Mouse (Mus musculus): ENCODE measurements at regions not wholly inside any gene's neighbourhood (a gene's known extent, or its start where the extent isn't known, plus 50 kb on each side); places are given as distances from the start of the nearest gene placed in this dataset.

DNA sequence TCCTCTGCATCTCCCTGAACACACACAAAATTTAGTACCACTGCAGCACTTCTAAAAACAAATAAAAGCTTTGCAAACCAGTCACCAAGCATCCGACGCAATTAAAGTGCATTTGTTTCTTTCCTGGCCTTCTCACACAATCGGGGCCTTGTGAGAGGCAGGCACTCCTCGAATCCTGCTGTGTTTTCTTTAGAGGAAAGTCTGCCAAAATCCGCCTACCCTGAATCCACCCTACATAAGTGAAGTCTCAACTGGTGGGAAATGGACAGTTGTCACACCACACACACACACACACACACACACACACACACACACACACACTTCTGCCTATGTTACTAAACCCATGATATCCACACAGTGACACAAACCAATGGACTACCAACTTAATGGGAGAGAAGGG is 737.6 kb upstream of the Sox9 start:
- H3K27me3 ChIP-seq (ENCODE audit: insufficient read depth, low read length) = no peaks in the 10 kb centered on the region
- WGBS (ENCODE audit: insufficient replicate concordance) = 73% methylated on average over 5 of the region's 5 CpGs
- H3K27ac ChIP-seq (ENCODE audit: low read depth) = no peak overlapping the region
- no peak for DNase-seq
- H3K36me3 ChIP-seq (replicated peaks; ENCODE audit: insufficient read depth, low read length) = no peaks in the 10 kb centered on the region
- H3K4me2 ChIP-seq (ENCODE audit: low read depth, low read length) = no peak overlapping the region
- H3K9me3 ChIP-seq (ENCODE audit: low read length) = no peaks in the 10 kb centered on the region
- no peak overlapping the region for H3K4me3 ChIP-seq (ENCODE audit: low read depth, low read length)
- TF ChIP-seq CTCF (IDR thresholded peaks at IDR 0.05; ENCODE audit: low read depth) (no peak), EP300 (IDR thresholded peaks at IDR 0.05; ENCODE audit: low read depth) (no peak)
- ATAC-seq = no peak
- no peaks in the 10 kb centered on the region for H3K4me1 ChIP-seq (ENCODE audit: insufficient read depth)
- no peak overlapping the region for H3K9ac ChIP-seq (replicated peaks)

DNA sequence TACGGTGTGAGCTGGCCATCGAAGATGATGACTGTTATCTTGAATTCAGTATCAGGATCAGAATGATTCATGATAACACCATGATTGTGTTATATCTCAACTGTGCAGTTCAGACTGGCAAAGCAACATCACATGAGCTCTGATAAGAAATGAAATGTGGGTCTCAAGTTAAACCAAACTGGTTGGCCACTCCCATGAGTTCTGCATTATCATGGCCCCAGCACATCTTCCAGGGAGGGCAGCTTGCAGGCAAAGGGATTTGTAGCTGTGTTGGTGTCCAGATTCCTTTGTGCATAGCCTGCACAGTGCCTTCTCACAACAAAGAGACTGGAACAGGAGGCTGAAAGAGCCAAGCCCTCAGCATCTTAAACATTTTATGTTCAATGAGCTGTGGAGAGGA is 736.7 kb upstream of the Sox9 start:
- H3K27me3 ChIP-seq (ENCODE audit: insufficient read depth, low read length) = no peaks in the 10 kb centered on the region
- no peaks in the 10 kb centered on the region for H3K4me1 ChIP-seq (ENCODE audit: insufficient read depth)
- no peak overlapping the region for H3K9ac ChIP-seq (replicated peaks)
- no peak for DNase-seq
- ATAC-seq = no peak
- H3K4me3 ChIP-seq (ENCODE audit: low read depth, low read length) = no peak overlapping the region
- no peaks in the 10 kb centered on the region for H3K36me3 ChIP-seq (replicated peaks; ENCODE audit: insufficient read depth, low read length)
- 65% methylated on average over 2 of the region's 2 CpGs for WGBS (ENCODE audit: insufficient replicate concordance)
- H3K27ac ChIP-seq (ENCODE audit: low read depth) = no peak overlapping the region
- no peak overlapping the region for H3K4me2 ChIP-seq (ENCODE audit: low read depth, low read length)
- TF ChIP-seq EP300 (IDR thresholded peaks at IDR 0.05; ENCODE audit: low read depth) (no peak), CTCF (IDR thresholded peaks at IDR 0.05; ENCODE audit: low read depth) (no peak)
- H3K9me3 ChIP-seq (ENCODE audit: low read length) = no peaks in the 10 kb centered on the region

DNA sequence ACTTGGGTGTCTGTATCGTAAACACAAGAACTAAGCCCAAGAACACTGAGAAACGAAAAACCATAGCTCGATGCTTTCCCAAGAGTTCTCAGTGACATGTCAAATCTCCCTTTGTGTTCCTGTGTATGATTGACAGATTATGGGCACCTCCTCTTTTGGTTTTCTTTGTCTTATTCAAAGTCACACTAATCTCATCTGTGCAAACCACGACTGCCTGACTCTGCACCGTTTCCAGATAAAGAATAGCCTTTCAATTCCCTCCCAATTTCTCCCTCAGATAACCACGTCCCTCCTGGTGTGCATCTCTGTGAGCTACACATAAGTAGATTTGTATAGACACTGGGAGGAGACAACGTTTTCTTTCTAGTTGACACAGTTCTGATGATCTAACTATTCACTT is 731.7 kb upstream of the Sox9 start:
- Histone ChIP-seq H3K9ac (replicated peaks) (no peak overlapping the region), H3K4me3 (ENCODE audit: low read depth, low read length) (no peak overlapping the region), H3K4me2 (ENCODE audit: low read depth, low read length) (no peak overlapping the region), H3K27me3 (ENCODE audit: insufficient read depth, low read length) (no peaks in the 10 kb centered on the region), H3K9me3 (ENCODE audit: low read length) (no peaks in the 10 kb centered on the region), H3K27ac (ENCODE audit: low read depth) (no peak overlapping the region), H3K36me3 (replicated peaks; ENCODE audit: insufficient read depth, low read length) (no peaks in the 10 kb centered on the region), H3K4me1 (ENCODE audit: insufficient read depth) (no peaks in the 10 kb centered on the region)
- ATAC-seq (no peak), DNase-seq (no peak)
- WGBS (ENCODE audit: insufficient replicate concordance) = 25% methylated on average over 7 of the region's 7 CpGs
- TF ChIP-seq EP300 (IDR thresholded peaks at IDR 0.05; ENCODE audit: low read depth) (0 out of 2 replicates have a peak, but pooled peaks have one; percentile 36), CTCF (IDR thresholded peaks at IDR 0.05; ENCODE audit: low read depth) (no peak)

DNA sequence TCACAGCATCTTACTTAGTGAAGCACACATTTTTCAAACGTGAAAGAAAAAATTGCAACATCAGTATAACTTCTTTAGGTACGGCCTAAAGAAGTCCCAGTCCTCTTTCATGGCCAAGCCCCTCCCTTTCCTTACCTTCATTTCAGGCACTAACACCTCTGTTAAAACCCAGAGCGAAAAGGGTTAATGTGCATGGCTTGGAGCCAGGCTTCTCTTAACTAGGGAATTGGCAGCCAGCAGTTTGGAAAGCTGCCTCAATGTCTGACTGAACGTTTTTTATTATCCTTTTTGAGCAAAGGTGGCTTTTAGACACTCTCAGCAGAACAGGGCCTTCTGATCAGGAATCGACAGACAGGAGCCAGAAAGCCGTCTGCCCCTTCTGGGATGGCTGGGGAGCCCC is 726.4 kb upstream of the Sox9 start:
- H3K36me3 ChIP-seq (replicated peaks; ENCODE audit: insufficient read depth, low read length) = no peaks in the 10 kb centered on the region
- 52% methylated on average over 6 of the region's 6 CpGs for WGBS (ENCODE audit: insufficient replicate concordance)
- H3K9ac ChIP-seq (replicated peaks) = no peak overlapping the region
- H3K27me3 ChIP-seq (ENCODE audit: insufficient read depth, low read length) = no peaks in the 10 kb centered on the region
- H3K4me1 ChIP-seq (ENCODE audit: insufficient read depth) = no peaks in the 10 kb centered on the region
- no peak for TF ChIP-seq CTCF (IDR thresholded peaks at IDR 0.05; ENCODE audit: low read depth)
- no peak for TF ChIP-seq EP300 (IDR thresholded peaks at IDR 0.05; ENCODE audit: low read depth)
- H3K4me2 ChIP-seq (ENCODE audit: low read depth, low read length) = no peak overlapping the region
- ATAC-seq = no peak
- H3K27ac ChIP-seq (ENCODE audit: low read depth) = no peak overlapping the region
- no peak for DNase-seq
- no peak overlapping the region for H3K4me3 ChIP-seq (ENCODE audit: low read depth, low read length)
- no peaks in the 10 kb centered on the region for H3K9me3 ChIP-seq (ENCODE audit: low read length)

DNA sequence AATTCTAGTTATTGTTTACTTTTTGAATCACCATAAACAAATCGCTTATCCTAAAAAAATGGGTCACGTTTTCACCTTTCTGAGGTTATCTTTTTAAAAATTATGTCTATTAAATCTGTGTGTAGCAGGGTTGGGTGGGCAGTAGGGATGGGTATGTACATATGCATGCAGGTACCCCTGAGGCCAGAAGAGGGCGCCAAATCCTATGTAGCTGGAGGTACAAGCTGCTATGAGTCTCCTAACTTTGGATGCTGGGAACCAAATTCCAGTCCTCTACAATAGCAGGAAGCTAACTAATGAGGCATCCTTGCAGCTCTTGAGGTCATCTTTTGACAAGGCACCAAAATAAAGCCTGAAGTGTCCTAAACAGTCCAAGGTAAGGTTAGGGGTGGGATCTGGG is 714.8 kb upstream of the Sox9 start:
- peak; percentile 14 for DNase-seq
- Histone ChIP-seq H3K4me1 (ENCODE audit: insufficient read depth) (no peaks in the 10 kb centered on the region), H3K9me3 (ENCODE audit: low read length) (no peaks in the 10 kb centered on the region), H3K27me3 (ENCODE audit: insufficient read depth, low read length) (no peaks in the 10 kb centered on the region), H3K4me2 (ENCODE audit: low read depth, low read length) (no peak overlapping the region), H3K9ac (replicated peaks) (no peak overlapping the region), H3K36me3 (replicated peaks; ENCODE audit: insufficient read depth, low read length) (no peaks in the 10 kb centered on the region), H3K4me3 (ENCODE audit: low read depth, low read length) (no peak overlapping the region), H3K27ac (ENCODE audit: low read depth) (no peak overlapping the region)
- no peak for ATAC-seq
- WGBS (ENCODE audit: insufficient replicate concordance) = 62% methylated on average over 3 of the region's 3 CpGs
- TF ChIP-seq EP300 (IDR thresholded peaks at IDR 0.05; ENCODE audit: low read depth) = no peak
- TF ChIP-seq CTCF (IDR thresholded peaks at IDR 0.05; ENCODE audit: low read depth) = peak; percentile 49

DNA sequence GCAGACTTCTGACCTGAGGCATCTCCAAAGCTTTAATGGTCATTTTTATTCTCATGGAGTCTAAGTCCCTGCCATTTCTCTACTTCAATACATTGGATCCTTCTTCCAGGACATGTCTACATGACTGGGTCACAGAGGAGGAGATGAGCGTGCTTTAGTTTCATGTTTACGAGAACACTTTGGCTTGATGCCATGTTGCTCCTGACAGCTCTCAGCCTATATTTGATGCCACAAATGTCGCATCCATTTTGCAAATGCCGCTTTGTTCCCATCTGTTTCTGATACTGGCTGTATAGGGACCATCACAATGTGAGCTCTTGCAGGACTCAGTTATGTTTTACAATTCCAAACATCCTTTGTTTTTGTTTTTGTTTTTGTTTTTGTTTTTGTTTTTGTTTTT is 713.2 kb upstream of the Sox9 start:
- H3K4me1 ChIP-seq (ENCODE audit: insufficient read depth) = no peaks in the 10 kb centered on the region
- H3K36me3 ChIP-seq (replicated peaks; ENCODE audit: insufficient read depth, low read length) = no peaks in the 10 kb centered on the region
- no peak overlapping the region for H3K4me3 ChIP-seq (ENCODE audit: low read depth, low read length)
- H3K9me3 ChIP-seq (ENCODE audit: low read length) = no peaks in the 10 kb centered on the region
- WGBS (ENCODE audit: insufficient replicate concordance) = 77% methylated on average over 4 of the region's 4 CpGs
- no peak overlapping the region for H3K4me2 ChIP-seq (ENCODE audit: low read depth, low read length)
- ATAC-seq (no peak), DNase-seq (no peak)
- H3K9ac ChIP-seq (replicated peaks) = no peak overlapping the region
- H3K27me3 ChIP-seq (ENCODE audit: insufficient read depth, low read length) = no peaks in the 10 kb centered on the region
- TF ChIP-seq EP300 (IDR thresholded peaks at IDR 0.05; ENCODE audit: low read depth) (no peak), CTCF (IDR thresholded peaks at IDR 0.05; ENCODE audit: low read depth) (no peak)
- no peak overlapping the region for H3K27ac ChIP-seq (ENCODE audit: low read depth)

DNA sequence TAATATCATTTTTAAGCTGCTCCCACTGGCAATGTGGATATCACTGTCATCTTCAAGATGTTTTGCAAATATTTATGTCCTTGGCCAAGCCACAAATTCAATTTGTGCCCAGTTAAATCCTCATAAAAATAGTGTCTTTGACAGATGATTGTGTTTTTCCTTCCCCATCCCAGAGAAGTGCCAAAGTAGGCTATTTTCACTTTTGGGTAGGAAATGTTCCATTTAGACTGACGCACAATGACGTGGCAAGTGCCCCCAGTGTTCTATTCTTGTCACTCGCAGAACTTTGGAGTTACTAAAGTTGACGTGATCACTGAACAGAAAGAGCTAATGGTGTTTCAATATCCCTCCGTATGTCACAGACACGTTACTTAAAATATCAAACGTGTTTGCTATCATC is 710.5 kb upstream of the Sox9 start:
- no peak for DNase-seq
- WGBS (ENCODE audit: insufficient replicate concordance) = 74% methylated on average over 7 of the region's 7 CpGs
- H3K27ac ChIP-seq (ENCODE audit: low read depth) = no peak overlapping the region
- ATAC-seq = no peak
- H3K9ac ChIP-seq (replicated peaks) = no peak overlapping the region
- TF ChIP-seq CTCF (IDR thresholded peaks at IDR 0.05; ENCODE audit: low read depth) (no peak), EP300 (IDR thresholded peaks at IDR 0.05; ENCODE audit: low read depth) (no peak)
- H3K36me3 ChIP-seq (replicated peaks; ENCODE audit: insufficient read depth, low read length) = no peaks in the 10 kb centered on the region
- no peaks in the 10 kb centered on the region for H3K27me3 ChIP-seq (ENCODE audit: insufficient read depth, low read length)
- no peaks in the 10 kb centered on the region for H3K4me1 ChIP-seq (ENCODE audit: insufficient read depth)
- no peak overlapping the region for H3K4me2 ChIP-seq (ENCODE audit: low read depth, low read length)
- H3K4me3 ChIP-seq (ENCODE audit: low read depth, low read length) = no peak overlapping the region
- no peaks in the 10 kb centered on the region for H3K9me3 ChIP-seq (ENCODE audit: low read length)
